Mouse (Mus musculus) limb, embryonic 15.5 days (tissue): ENCODE data around the gene Trnt1. TPM values are rescaled to one million over a fixed set of nuclear protein-coding genes. Genes with fewer than 3 reads are reported as not detected.

Experiments
- ATAC-seq: fragments of 200-750 bp; cut with Nextera tagmentation; 2 replicates; pipeline ENCODE4 v1.8.0; 2017; ENCODE audit warnings: low read depth, moderate TSS enrichment; ENCODE audit not compliant: insufficient number of reproducible peaks, low FRiP score, low TSS enrichment
- H3K27ac ChIP-seq: fragments of 300-500 bp; sonication (generic); 2 replicates; pipeline ENCODE4 v1.5.1; 2015; ENCODE audit warnings: moderate library complexity, mild to moderate bottlenecking, inconsistent platforms
- H3K27me3 ChIP-seq: fragments of 300-500 bp; sonication (generic); 2 replicates; pipeline ENCODE4 v1.6.1; 2015; ENCODE audit warnings: inconsistent platforms
- H3K36me3 ChIP-seq: fragments of 300-500 bp; sonication (generic); 2 replicates; pipeline ENCODE4 v1.6.1; 2015; ENCODE audit warnings: inconsistent platforms
- H3K4me1 ChIP-seq: fragments of 300-500 bp; sonication (generic); 2 replicates; pipeline ENCODE4 v1.6.1; 2015; ENCODE audit warnings: inconsistent platforms
- H3K4me2 ChIP-seq: fragments of 300-500 bp; sonication (generic); 2 replicates; pipeline ENCODE4 v1.6.1; 2015; ENCODE audit warnings: mild to moderate bottlenecking, inconsistent platforms
- H3K4me3 ChIP-seq: fragments of 300-500 bp; sonication (generic); 2 replicates; pipeline ENCODE4 v1.5.1; 2015; ENCODE audit warnings: mild to moderate bottlenecking, inconsistent platforms
- H3K9ac ChIP-seq: fragments of 300-500 bp; sonication (generic); 2 replicates; pipeline ENCODE4 v1.6.1; 2015; ENCODE audit warnings: inconsistent platforms
- H3K9me3 ChIP-seq: fragments of 300-500 bp; sonication (generic); 2 replicates; pipeline ENCODE4 v1.6.1; 2016; ENCODE audit warnings: inconsistent platforms
- WGBS: fragments of 180-500 bp; shearing (Covaris S2); methylation state at CpG from one replicate; pipeline ENCODE4 v1.1.7; 2015; 5-methylcytosine and 5-hydroxymethylcytosine counted together
- polyA plus RNA-seq: library from polyadenylated mRNA; unstranded; fragments of >200 nt; fragmentation: Nextera tagmentation; extraction: Ambion mirVana; gene quantifications from 2 replicates; pipeline ENCODE4 v1.2.1, GENCODE M21; 2015

Trnt1 gene
- polyA plus RNA-seq, result 57.0 and 61.3 TPM in 2 replicates

DNA sequence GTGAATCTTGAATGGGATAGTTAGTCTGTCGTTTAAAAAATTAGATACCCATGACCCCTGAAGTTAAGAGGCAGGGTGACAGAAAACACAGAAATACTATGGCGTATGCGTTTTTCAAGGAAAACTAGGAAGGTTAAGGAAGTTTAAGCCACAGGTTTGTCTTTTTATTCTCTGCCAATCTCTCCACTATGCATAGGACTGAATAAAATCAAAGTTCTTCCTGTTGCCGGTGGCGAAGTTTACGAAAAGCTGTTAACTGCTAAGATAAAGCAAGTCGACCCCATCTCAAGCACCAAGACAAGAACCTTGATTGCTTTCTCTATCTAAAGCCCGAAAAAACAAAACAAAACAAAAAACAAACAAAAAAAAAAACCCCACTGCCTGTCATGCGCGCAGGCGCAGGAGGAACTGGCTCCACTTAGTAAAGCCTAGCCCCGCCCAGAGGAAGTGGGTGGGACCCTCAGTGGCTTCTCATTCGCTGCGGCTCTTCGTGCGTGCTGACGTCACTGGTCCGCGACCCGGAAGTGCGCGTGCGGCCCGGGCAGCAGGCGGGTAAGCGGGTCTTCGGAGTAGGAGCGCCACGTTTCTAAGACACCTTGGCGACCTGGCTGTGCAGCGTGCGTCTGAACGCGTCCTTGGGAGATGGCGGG, at the start of gene Trnt1:
Trnt1 (plus strand) TSS at position 481 of the 650 bp plus-strand sequence.
- ATAC-seq, result peak; percentile 99
- Histone ChIP-seq H3K36me3 (peaks cover 25% of the 10 kb centered on the region), H3K9ac (peak within 1 kb of the TSS; percentile 61), H3K4me3 (peak within 1 kb of the TSS; percentile 72), H3K4me1 (peaks cover 12% of the 10 kb centered on the region), H3K27ac (peak within 1 kb of the TSS; percentile 54), H3K27me3 (no peaks in the 10 kb centered on the region), H3K4me2 (peak within 1 kb of the TSS; percentile 81), H3K9me3 (no peaks in the 10 kb centered on the region)
- 9% methylated on average over 35 of the region's 35 CpGs for WGBS

DNA sequence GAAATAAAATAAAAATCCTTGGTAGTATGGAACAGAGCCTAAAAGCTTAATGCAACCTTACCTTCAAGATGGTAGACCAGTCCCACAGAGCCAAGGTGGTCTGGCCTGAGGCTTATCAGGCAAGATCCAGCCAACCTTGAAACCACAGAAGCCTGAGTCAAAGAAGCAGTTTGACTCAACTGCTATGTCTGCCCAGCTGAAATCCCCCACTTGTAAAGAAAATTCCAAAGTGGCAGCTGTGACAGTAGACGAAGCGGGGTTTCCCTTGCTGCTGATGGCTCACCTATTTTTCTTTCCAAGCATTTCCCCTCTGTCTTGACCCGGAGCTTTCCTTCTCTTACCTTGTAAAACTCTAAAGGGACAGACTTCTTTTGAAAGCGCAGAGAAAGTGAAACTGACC, 43.3 kb upstream of the Trnt1 start:
- Histone ChIP-seq H3K27ac (no peak overlapping the region), H3K4me1 (no peaks in the 10 kb centered on the region), H3K36me3 (no peaks in the 10 kb centered on the region), H3K9me3 (no peaks in the 10 kb centered on the region), H3K27me3 (no peaks in the 10 kb centered on the region), H3K4me2 (no peak overlapping the region), H3K4me3 (no peak overlapping the region), H3K9ac (no peak overlapping the region)
- 86% methylated on average over 4 of the region's 4 CpGs for WGBS
- ATAC-seq, result no peak

DNA sequence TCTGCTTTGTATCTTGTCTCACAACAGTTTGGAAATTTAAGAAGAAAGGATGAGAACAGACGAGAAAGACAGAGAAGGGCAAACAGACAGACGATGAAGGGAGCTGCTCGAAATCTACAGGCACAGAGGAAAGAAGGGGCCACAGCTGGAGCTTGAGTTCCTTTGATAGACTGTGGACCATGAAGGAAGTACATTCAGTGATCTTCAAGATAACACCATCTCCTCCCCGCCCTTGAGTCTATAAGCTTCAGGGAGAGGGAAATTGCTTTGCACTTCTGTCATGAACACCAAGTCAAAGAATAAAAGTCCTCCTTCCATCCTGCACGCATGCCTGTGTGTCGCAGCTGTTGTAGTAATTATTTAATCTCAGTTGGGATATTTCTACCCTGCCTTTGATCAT, 42.8 kb upstream of the Trnt1 start:
- 70% methylated on average over 6 of the region's 6 CpGs for WGBS
- Histone ChIP-seq H3K4me3 (no peak overlapping the region), H3K27me3 (no peaks in the 10 kb centered on the region), H3K9me3 (no peaks in the 10 kb centered on the region), H3K4me1 (no peaks in the 10 kb centered on the region), H3K36me3 (no peaks in the 10 kb centered on the region), H3K4me2 (no peak overlapping the region), H3K27ac (no peak overlapping the region), H3K9ac (no peak overlapping the region)
- ATAC-seq, result no peak

DNA sequence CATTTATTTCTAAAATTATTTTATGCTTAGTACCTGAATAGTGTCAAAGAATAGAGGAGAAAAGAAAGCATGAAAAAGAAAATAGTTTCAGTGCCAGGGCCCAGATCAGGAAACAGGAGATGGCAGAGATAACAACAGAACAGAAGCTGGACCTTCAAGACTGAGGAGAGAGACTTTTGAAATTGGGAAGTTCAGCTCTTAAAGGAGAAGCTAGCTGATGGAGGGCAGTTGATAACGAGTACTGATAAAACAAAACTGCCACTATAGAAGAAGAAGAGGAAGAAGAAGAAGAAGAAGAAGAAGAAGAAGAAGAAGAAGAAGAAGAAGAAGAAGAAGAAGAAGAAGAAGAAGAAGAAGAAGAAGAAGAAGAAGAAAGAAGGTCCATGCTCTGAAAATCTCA, 41.2 kb upstream of the Trnt1 start:
- Histone ChIP-seq H3K4me2 (no peak overlapping the region), H3K27ac (no peak overlapping the region), H3K4me3 (no peak overlapping the region), H3K4me1 (no peaks in the 10 kb centered on the region), H3K9me3 (no peaks in the 10 kb centered on the region), H3K27me3 (no peaks in the 10 kb centered on the region), H3K9ac (no peak overlapping the region), H3K36me3 (no peaks in the 10 kb centered on the region)
- ATAC-seq, result no peak
- WGBS, result 81% methylated on average over 1 of the region's 1 CpGs

DNA sequence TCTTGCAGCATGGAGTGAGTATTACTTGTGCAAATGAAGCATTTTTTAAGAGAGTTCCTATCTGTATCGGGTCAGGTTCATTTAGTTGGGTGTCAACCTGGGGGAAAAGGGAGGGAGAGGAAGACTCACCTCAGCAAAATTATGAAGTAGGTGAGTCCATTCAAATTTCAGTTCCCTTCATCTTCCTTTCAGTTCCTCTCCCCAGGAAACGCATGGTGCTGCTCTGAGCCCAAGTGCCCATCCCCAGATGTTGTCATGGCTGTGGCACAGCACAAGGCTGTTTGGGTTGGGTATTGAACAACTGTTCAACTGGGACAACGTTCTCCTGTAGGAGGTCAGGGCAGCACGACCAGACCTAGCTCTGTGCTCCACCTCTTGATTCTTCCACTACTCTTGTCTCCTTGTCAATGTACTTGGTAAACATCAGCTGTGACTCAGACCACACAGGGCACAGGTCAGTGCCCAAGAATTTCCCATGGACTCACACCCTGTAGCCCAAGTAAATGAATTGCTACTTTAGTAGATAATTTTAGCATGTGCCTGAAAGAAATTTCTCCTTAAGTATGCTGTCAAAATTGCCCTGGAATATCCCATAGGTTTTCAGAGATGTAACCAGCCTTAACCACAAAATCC, 39.1 kb upstream of the Trnt1 start:
- Histone ChIP-seq H3K4me1 (no peaks in the 10 kb centered on the region), H3K4me3 (no peak overlapping the region), H3K9me3 (no peaks in the 10 kb centered on the region), H3K27ac (no peak overlapping the region), H3K36me3 (no peaks in the 10 kb centered on the region), H3K27me3 (no peaks in the 10 kb centered on the region), H3K9ac (no peak overlapping the region), H3K4me2 (no peak overlapping the region)
- WGBS, result 78% methylated on average over 4 of the region's 4 CpGs
- no peak for ATAC-seq

DNA sequence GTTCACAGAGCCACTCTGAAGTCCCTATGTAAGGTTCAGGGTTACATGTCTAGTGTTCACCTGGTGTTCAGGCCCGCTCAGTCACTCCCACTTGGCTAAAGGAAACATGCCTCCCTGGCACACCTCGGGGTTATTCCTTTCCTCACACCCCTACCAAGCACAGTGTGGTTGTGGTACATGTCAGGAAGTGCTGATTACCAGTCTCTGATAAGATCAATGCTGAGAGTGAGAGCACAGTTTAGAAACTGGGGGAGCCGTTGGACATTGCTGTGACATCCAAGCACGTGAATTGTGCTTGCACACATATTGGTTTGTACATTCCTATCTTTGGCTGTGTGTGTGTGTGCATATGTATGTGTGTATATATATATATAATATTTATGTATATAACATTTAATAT, 36.4 kb upstream of the Trnt1 start:
- Histone ChIP-seq H3K27me3 (no peaks in the 10 kb centered on the region), H3K4me1 (no peaks in the 10 kb centered on the region), H3K36me3 (no peaks in the 10 kb centered on the region), H3K9me3 (no peaks in the 10 kb centered on the region), H3K4me2 (no peak overlapping the region), H3K4me3 (no peak overlapping the region), H3K9ac (no peak overlapping the region), H3K27ac (no peak overlapping the region)
- no peak for ATAC-seq
- WGBS, result 78% methylated on average over 4 of the region's 4 CpGs

DNA sequence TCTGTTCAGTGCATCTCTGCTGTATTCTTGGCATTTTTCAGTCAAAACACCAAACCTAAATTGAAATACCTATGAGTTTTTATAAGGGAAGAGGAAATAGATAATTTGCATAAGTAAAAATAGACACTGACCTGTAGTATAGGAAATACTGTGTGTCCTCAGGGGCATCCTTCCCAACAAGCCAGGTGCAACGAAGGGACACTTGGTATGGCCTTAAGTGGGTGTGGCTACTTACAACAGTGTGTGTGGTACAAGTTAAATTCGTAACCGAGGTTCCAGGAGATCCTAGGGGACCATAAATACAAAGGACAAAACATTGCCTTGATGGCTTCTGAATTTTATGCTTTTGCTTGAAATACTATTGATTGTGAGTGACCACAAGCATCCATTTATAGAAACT, 30.7 kb upstream of the Trnt1 start:
- WGBS, result 67% methylated on average over 3 of the region's 3 CpGs
- no peak overlapping the region for H3K27ac ChIP-seq
- no peaks in the 10 kb centered on the region for H3K4me1 ChIP-seq
- H3K4me2 ChIP-seq, result no peak overlapping the region
- no peak overlapping the region for H3K4me3 ChIP-seq
- H3K36me3 ChIP-seq, result no peaks in the 10 kb centered on the region
- H3K9me3 ChIP-seq, result no peaks in the 10 kb centered on the region
- ATAC-seq, result no peak
- no peak overlapping the region for H3K9ac ChIP-seq
- H3K27me3 ChIP-seq, result no peaks in the 10 kb centered on the region

DNA sequence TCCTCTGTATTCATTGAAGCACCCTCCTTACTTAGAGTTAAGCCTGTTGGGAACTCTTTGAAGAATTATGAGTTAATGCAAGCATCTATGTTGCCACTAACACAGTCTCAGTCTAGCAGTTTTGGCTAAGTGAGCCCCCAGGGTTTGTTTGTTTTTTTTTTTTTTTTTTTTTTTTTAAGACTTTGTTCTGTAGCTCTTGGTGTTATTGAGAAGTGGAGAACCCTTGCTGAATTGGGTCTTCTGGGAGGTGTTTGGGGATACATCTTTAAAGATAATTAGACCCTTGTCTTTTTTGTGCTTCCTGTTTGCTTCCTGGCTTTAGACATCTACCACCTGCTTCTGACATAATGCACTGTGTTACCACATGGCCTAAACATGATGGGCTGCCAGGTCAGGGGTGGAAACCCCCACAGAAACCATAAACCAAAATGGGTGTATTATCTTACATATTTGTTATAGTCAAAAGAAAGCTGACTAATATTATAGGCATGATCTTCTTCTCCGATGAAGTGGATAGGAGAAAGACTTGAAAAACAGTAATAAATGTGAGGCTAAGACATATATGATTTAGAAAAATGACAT, 28.6 kb upstream of the Trnt1 start:
- 80% methylated on average over 1 of the region's 1 CpGs for WGBS
- Histone ChIP-seq H3K4me2 (no peak overlapping the region), H3K36me3 (no peaks in the 10 kb centered on the region), H3K27me3 (no peaks in the 10 kb centered on the region), H3K9ac (no peak overlapping the region), H3K4me1 (no peaks in the 10 kb centered on the region), H3K27ac (no peak overlapping the region), H3K9me3 (no peaks in the 10 kb centered on the region), H3K4me3 (no peak overlapping the region)
- no peak for ATAC-seq

DNA sequence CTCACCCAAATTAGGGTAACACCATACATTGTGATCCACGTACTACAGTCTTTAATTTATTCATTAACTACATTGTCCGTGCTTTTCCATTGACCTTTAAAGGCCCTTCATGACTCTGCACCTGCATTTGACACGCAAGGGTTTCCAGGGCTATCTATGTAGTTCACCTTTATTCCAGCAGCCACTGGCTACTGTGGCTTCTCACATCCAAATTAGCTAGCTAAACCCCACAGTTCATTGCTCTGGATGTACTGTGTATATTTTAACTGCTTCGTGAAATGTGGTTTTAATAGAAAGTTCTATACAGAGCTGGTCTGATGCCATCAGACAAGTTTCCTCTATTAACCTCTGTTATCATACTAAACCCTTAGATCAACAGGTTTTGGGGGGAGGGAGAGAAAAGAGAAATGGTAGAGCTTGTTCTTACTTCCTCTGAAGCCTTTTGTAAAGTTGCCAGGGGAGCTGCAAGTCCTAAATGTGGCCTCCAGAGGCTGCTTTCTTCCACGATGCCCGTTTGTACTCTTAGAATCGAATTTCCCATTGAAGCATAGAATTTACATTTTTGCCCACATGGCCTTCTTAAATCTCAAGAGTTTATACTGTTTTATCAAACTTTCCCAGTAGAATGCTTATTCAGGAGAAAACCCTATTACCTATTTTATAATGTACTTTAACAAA, 25.2 kb upstream of the Trnt1 start:
- Histone ChIP-seq H3K4me2 (no peak overlapping the region), H3K9me3 (no peaks in the 10 kb centered on the region), H3K27ac (no peak overlapping the region), H3K4me1 (no peaks in the 10 kb centered on the region), H3K4me3 (no peak overlapping the region), H3K36me3 (no peaks in the 10 kb centered on the region), H3K27me3 (no peaks in the 10 kb centered on the region), H3K9ac (no peak overlapping the region)
- WGBS, result 65% methylated on average over 7 of the region's 7 CpGs
- no peak for ATAC-seq

DNA sequence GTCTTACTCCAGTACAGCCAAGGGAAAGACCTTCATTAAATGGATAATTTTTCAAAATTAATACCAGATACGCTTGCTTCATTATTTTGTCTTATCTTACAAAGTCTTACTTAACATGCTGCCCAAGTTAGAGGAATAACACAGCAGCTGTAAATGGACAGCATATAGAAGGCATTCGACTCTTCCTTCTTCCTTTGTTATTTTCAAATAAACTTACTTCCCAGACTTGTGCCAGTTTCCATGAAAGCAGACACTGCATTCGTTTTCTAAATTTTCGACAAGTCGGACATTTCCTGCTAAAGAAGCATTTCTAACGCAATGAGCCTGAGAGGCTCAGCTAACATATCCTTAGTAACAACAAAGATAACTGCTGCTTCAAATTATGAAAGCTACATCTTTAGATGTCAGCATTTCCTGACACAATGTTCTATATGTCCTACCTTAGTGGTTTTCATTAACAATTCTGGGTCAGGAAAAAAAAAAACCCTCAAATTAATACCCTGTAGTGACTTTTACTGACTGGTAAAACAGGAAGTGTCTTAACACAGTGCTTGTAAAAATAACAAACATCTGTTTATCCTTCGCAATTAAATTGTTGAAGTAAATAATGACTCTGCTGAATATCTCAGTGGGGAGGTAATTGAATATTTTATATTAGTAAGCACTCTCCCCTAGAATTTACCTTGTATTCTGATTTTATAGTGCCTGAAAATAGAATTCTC, 23.1 kb upstream of the Trnt1 start:
- no peak overlapping the region for H3K4me2 ChIP-seq
- no peak for ATAC-seq
- no peaks in the 10 kb centered on the region for H3K4me1 ChIP-seq
- WGBS, result 34% methylated on average over 7 of the region's 7 CpGs
- H3K27ac ChIP-seq, result no peak overlapping the region
- H3K9me3 ChIP-seq, result no peaks in the 10 kb centered on the region
- H3K4me3 ChIP-seq, result no peak overlapping the region
- no peaks in the 10 kb centered on the region for H3K27me3 ChIP-seq
- H3K9ac ChIP-seq, result no peak overlapping the region
- no peaks in the 10 kb centered on the region for H3K36me3 ChIP-seq

DNA sequence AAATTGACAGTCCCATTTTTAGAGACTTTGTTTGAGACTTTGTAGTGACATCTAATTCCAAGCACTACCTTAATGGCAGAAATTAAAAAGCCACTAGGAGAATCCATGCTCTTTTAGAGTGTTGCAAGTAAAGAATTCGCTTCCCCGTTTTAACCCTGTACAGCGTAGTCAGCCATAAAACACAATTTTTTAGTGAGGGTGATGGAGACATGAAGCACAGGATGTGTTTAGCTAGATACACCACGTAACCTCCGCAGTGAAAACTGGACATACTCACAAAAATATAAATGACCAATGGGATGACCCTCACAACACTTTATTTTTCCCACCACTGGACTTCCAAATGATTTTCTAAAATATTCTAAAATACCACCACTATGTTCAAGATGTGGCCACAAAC, 21.7 kb upstream of the Trnt1 start:
- no peak overlapping the region for H3K4me3 ChIP-seq
- H3K27ac ChIP-seq, result no peak overlapping the region
- no peak for ATAC-seq
- H3K36me3 ChIP-seq, result no peaks in the 10 kb centered on the region
- no peaks in the 10 kb centered on the region for H3K27me3 ChIP-seq
- no peak overlapping the region for H3K9ac ChIP-seq
- no peaks in the 10 kb centered on the region for H3K9me3 ChIP-seq
- H3K4me2 ChIP-seq, result no peak overlapping the region
- WGBS, result 82% methylated on average over 5 of the region's 5 CpGs
- no peaks in the 10 kb centered on the region for H3K4me1 ChIP-seq

DNA sequence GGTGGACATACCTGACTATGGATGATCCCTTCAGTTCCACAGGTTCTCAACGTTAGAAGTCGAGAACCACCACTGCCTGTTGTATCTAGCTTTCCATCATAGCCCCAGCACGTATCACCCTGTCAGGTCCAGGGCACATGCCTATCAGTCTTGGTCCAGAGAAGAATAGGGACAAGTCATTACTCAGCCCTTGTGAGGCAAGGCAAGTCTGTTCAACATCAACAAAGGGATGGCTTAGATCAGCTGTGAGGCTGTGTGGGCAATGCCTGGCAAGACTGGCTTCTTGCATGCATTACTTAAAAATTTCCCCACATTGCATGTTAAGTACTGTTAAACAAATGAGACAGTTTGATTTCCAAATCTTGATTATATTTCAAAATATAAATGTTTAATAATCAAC, 21.1 kb upstream of the Trnt1 start:
- H3K27ac ChIP-seq, result no peak overlapping the region
- 79% methylated on average over 3 of the region's 3 CpGs for WGBS
- H3K9me3 ChIP-seq, result no peaks in the 10 kb centered on the region
- H3K4me2 ChIP-seq, result no peak overlapping the region
- H3K27me3 ChIP-seq, result no peaks in the 10 kb centered on the region
- no peaks in the 10 kb centered on the region for H3K36me3 ChIP-seq
- H3K4me1 ChIP-seq, result no peaks in the 10 kb centered on the region
- no peak overlapping the region for H3K4me3 ChIP-seq
- no peak overlapping the region for H3K9ac ChIP-seq
- ATAC-seq, result no peak
